Mouse (Mus musculus): ENCODE data around the gene Lamb1.

- no peak for TF ChIP-seq POLR2A (IDR thresholded peaks at IDR 0.05; ENCODE audit: low read depth, low read length)
- no peak for TF ChIP-seq CTCF (conservative IDR thresholded peaks at IDR 0.05 in 1 of 2, IDR thresholded peaks at IDR 0.05 in 1 of 2; ENCODE audit: low read depth in 2 of 2, low read length in 2 of 2)
- TF ChIP-seq USF2 (conservative IDR thresholded peaks at IDR 0.05; ENCODE audit: low read depth, low read length): no peak
- no peak for TF ChIP-seq UBTF (IDR thresholded peaks at IDR 0.05; ENCODE audit: low read depth, low read length)
- TF ChIP-seq SMC3 (IDR thresholded peaks at IDR 0.05; ENCODE audit: low read depth, low read length): no peak
- TF ChIP-seq KAT2A (IDR thresholded peaks at IDR 0.05; ENCODE audit: insufficient replicate concordance, low read length): no peak
- TF ChIP-seq HCFC1 (IDR thresholded peaks at IDR 0.05; ENCODE audit: low read depth, low read length): no peak
- TF ChIP-seq SIN3A (IDR thresholded peaks at IDR 0.05; ENCODE audit: low read length): no peak
- TF ChIP-seq MAX (IDR thresholded peaks at IDR 0.05; ENCODE audit: low read length): no peak
- no peak for TF ChIP-seq ELF1 (IDR thresholded peaks at IDR 0.05; ENCODE audit: low read depth, low read length)
- TF ChIP-seq MXI1 (IDR thresholded peaks at IDR 0.05; ENCODE audit: low read depth, low read length): no peak
- no peak for TF ChIP-seq NRF1 (IDR thresholded peaks at IDR 0.05; ENCODE audit: low read depth, low read length)
Measured at GRCm38 (mm10) chr12:31265005-31265721, at the start of gene Lamb1.
